Mouse (Mus musculus) CH12.LX (cell line): ENCODE measurements at regions not wholly inside any gene's neighbourhood (a gene's known extent, or its start where the extent isn't known, plus 50 kb on each side); places are given as distances from the start of the nearest gene placed in this dataset.
A peak's percentile ranks its signal among the peaks of the same experiment; 100 is the strongest.

ENCODE experiments used
- DNase-seq: peaks from one replicate; pipeline ENCODE4 v3.0.0-alpha.2; 2013; ENCODE audit errors: extremely low read depth
- H3K27ac ChIP-seq: 2 replicates; pipeline ENCODE4 v1.5.1; 2012; ENCODE audit warnings: low read depth, mild to moderate bottlenecking, control low read depth, moderate library complexity; ENCODE audit not compliant: insufficient read depth
- H3K27me3 ChIP-seq: replicated peaks from 2 replicates; pipeline ENCODE3; 2012; ENCODE audit warnings: inconsistent platforms
- H3K36me3 ChIP-seq, 2 experiments: replicated peaks in 1 of 2; 2 replicates each; pipeline versions ENCODE3 to v1.6.1; 2012; ENCODE audit warnings: inconsistent platforms in 1 of 2, low read length in 1 of 2, mild to moderate bottlenecking in 1 of 2, mixed read lengths in 1 of 2, moderate library complexity in 1 of 2; ENCODE audit not compliant: control insufficient read depth in 1 of 2, insufficient read depth in 1 of 2
- H3K4me1 ChIP-seq, 2 experiments: 2 replicates each; pipeline ENCODE4 v1.6.1; 2012; ENCODE audit warnings: inconsistent platforms in 1 of 2, moderate library complexity in 1 of 2; ENCODE audit not compliant: insufficient read depth in 2 of 2, control insufficient read depth in 1 of 2
- H3K4me2 ChIP-seq: 2 replicates; pipeline ENCODE4 v1.6.1; 2012; ENCODE audit warnings: low read depth, mild to moderate bottlenecking, control low read depth; ENCODE audit not compliant: poor library complexity, insufficient read depth, severe bottlenecking
- H3K4me3 ChIP-seq, 3 experiments: fragments of 150-350 bp in 1 of 3; sonication (generic) in 1 of 3; replicated peaks in 1 of 3; 2 replicates each; pipeline versions ENCODE3 to v1.5.1; 2011 to 2012; ENCODE audit warnings: low read depth in 2 of 3, low read length in 2 of 3, mild to moderate bottlenecking in 2 of 3, moderate library complexity in 2 of 3, control low read depth in 1 of 3, improper control_type of control experiment in 1 of 3, inconsistent platforms in 1 of 3, mixed read lengths in 1 of 3; ENCODE audit not compliant: poor library complexity in 1 of 3
- H3K79me2 ChIP-seq: replicated peaks from 2 replicates; pipeline ENCODE4 v1.6.1; 2012; ENCODE audit warnings: mild to moderate bottlenecking, moderate library complexity; ENCODE audit not compliant: control insufficient read depth, poor library complexity, insufficient read depth, severe bottlenecking; ENCODE audit errors: extremely low read depth
- H3K9ac ChIP-seq: 2 replicates; pipeline ENCODE4 v1.6.1; 2012; ENCODE audit warnings: low read depth, mild to moderate bottlenecking, control low read depth, moderate library complexity; ENCODE audit not compliant: insufficient read depth
- H3K9me3 ChIP-seq: replicated peaks from 2 replicates; pipeline ENCODE3; 2012; ENCODE audit warnings: low read length, inconsistent platforms, mixed read lengths
- CTCF ChIP-seq, 2 experiments: IDR thresholded peaks in 1 of 2; conservative IDR thresholded peaks in 1 of 2; 2 replicates each; pipeline ENCODE4 v1.5.1; 2011 to 2012; ENCODE audit warnings: low read depth in 2 of 2, low read length in 2 of 2, improper control_type of control experiment in 1 of 2, inconsistent platforms in 1 of 2, mild to moderate bottlenecking in 1 of 2, moderate library complexity in 1 of 2
- E2F4 ChIP-seq: IDR thresholded peaks from 2 replicates; pipeline ENCODE4 v1.6.1; 2011; ENCODE audit warnings: low read depth, low read length, improper control_type of control experiment; ENCODE audit not compliant: insufficient replicate concordance
- ELF1 ChIP-seq: IDR thresholded peaks from 2 replicates; pipeline ENCODE4 v1.6.1; 2014; ENCODE audit warnings: low read depth, mild to moderate bottlenecking, inconsistent platforms, low read length, improper control_type of control experiment
- ETS1 ChIP-seq: conservative IDR thresholded peaks from 2 replicates; pipeline ENCODE4 v1.6.1; 2012; ENCODE audit warnings: low read depth, mild to moderate bottlenecking, inconsistent platforms, low read length, improper control_type of control experiment, moderate library complexity
- GABPA ChIP-seq: IDR thresholded peaks from 2 replicates; pipeline ENCODE4 v1.6.1; 2012; ENCODE audit warnings: low read depth, low read length, improper control_type of control experiment, inconsistent platforms; ENCODE audit not compliant: insufficient replicate concordance
- IRF4 ChIP-seq: IDR thresholded peaks from 2 replicates; pipeline ENCODE4 v1.6.1; 2014; ENCODE audit warnings: low read depth, mild to moderate bottlenecking, inconsistent platforms, low read length, improper control_type of control experiment
- JUND ChIP-seq: conservative IDR thresholded peaks from 2 replicates; pipeline ENCODE4 v1.6.1; 2011; ENCODE audit warnings: low read depth, low read length, improper control_type of control experiment
- MEF2A ChIP-seq: IDR thresholded peaks from 2 replicates; pipeline ENCODE4 v1.6.1; 2014; ENCODE audit warnings: low read depth, mild to moderate bottlenecking, inconsistent platforms, low read length, improper control_type of control experiment, borderline replicate concordance
- MXI1 ChIP-seq: IDR thresholded peaks from 2 replicates; pipeline ENCODE4 v1.6.1; 2011; ENCODE audit warnings: mild to moderate bottlenecking, low read depth, low read length, improper control_type of control experiment
- PAX5 ChIP-seq: IDR thresholded peaks from 2 replicates; pipeline ENCODE4 v1.6.1; 2012; ENCODE audit warnings: low read length, inconsistent platforms, mixed read lengths
- RAD21 ChIP-seq: IDR thresholded peaks from 2 replicates; pipeline ENCODE4 v1.6.1; 2011; ENCODE audit warnings: low read depth, mild to moderate bottlenecking, low read length, improper control_type of control experiment, moderate library complexity
- RCOR1 ChIP-seq: conservative IDR thresholded peaks from 2 replicates; pipeline ENCODE4 v1.6.1; 2012; ENCODE audit warnings: low read depth, mild to moderate bottlenecking, inconsistent platforms, low read length, improper control_type of control experiment
- SIN3A ChIP-seq: IDR thresholded peaks from 2 replicates; pipeline ENCODE4 v1.6.1; 2012; ENCODE audit warnings: low read length, improper control_type of control experiment, inconsistent platforms
- SMC3 ChIP-seq: IDR thresholded peaks from 2 replicates; pipeline ENCODE4 v1.6.1; 2011; ENCODE audit warnings: low read depth, low read length, improper control_type of control experiment
- USF1 ChIP-seq: IDR thresholded peaks from 2 replicates; pipeline ENCODE4 v1.6.1; 2014; ENCODE audit warnings: low read depth, mild to moderate bottlenecking, inconsistent platforms, low read length, improper control_type of control experiment
- ZKSCAN1 ChIP-seq: IDR thresholded peaks from 2 replicates; pipeline ENCODE4 v1.6.1; 2012; ENCODE audit warnings: low read depth, inconsistent platforms, low read length, improper control_type of control experiment, borderline replicate concordance
- ZMIZ1 ChIP-seq: IDR thresholded peaks from 2 replicates; pipeline ENCODE4 v1.6.1; 2012; ENCODE audit warnings: low read depth, mild to moderate bottlenecking, inconsistent platforms, low read length, improper control_type of control experiment
- dilution Hi-C: fragments of 300-500 bp; cut with MboI; formaldehyde crosslinking; loops from 2 replicates; pipeline ENCODE4 v1.14.3; 2020; ENCODE audit warnings: low sequenced_read_pairs; ENCODE audit not compliant: extremely low pct_unique_long_range_greater_than_20kb, extremely low pct_ligation_motif_present
- in situ Hi-C: fragments of 300-500 bp; cut with MboI; formaldehyde crosslinking; loops from 3 replicates; pipeline ENCODE4 v1.14.3; 2019; ENCODE audit warnings: low sequenced_read_pairs, low pct_ligation_motif_present, low pct_unique_long_range_greater_than_20kb, mixed read lengths

GRCm38 (mm10) chr5:25599363-25599762 lies 83.5 kb downstream of the Cct8l1 start:
- Histone ChIP-seq H3K4me2 (no peak overlapping the region), H3K9ac (no peak overlapping the region), H3K27me3 (no peaks in the 10 kb centered on the region), H3K4me3 (no peak overlapping the region), H3K4me1 (no peaks in the 10 kb centered on the region), H3K27ac (no peak overlapping the region), H3K9me3 (no peaks in the 10 kb centered on the region), H3K79me2 (no peaks in the 10 kb centered on the region), H3K36me3 (no peaks in the 10 kb centered on the region)
- TF ChIP-seq ZKSCAN1 (no peak), SMC3 (no peak), IRF4 (no peak), MEF2A (no peak), MXI1 (no peak), GABPA (no peak), SIN3A (no peak), JUND (no peak), ZMIZ1 (no peak), ETS1 (no peak), E2F4 (no peak), RCOR1 (no peak)
- in situ Hi-C loops = no loop called here
- dilution Hi-C loops = no loop called here
- DNase-seq = no peak

DNA sequence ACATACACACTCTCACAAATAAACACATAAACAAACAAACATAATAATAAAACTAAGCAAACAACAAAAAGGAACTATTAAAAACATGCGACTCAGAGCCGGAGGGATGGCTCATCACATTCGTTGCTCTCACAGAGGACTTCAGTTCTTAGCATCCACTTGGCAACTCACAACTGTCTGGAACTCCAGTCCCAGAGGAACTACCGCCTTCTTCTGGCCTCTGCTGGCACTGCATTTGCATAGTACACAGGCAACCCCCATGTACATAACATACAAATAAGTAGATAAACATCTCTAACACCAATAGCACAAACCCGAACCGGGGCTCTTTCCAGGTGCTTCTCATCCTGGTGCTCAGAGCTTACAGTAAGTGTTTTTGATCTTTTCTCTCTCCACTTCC lies 81.9 kb downstream of the Cct8l1 start:
- H3K4me2 ChIP-seq = no peak overlapping the region
- H3K79me2 ChIP-seq = no peaks in the 10 kb centered on the region
- dilution Hi-C loops (no loop called here), in situ Hi-C loops (no loop called here)
- no peak for DNase-seq
- no peaks in the 10 kb centered on the region for H3K36me3 ChIP-seq
- H3K4me1 ChIP-seq = no peaks in the 10 kb centered on the region
- no peaks in the 10 kb centered on the region for H3K9me3 ChIP-seq
- 0 out of 4 replicates have a peak, but pooled peaks of 1 of the 2 experiments have one; percentile 16 for TF ChIP-seq CTCF (conservative IDR thresholded peaks at IDR 0.05 in 1 of 2, IDR thresholded peaks at IDR 0.05 in 1 of 2; ENCODE audit: low read depth in 2 of 2, low read length in 2 of 2)
- TF ChIP-seq IRF4 = no peak
- TF ChIP-seq USF1 = no peak
- TF ChIP-seq RAD21 = no peak; the same call in none of the 2 replicates
- TF ChIP-seq E2F4 = no peak
- no peak for TF ChIP-seq ELF1
- no peak for TF ChIP-seq PAX5
- no peak overlapping the region for H3K4me3 ChIP-seq
- H3K27me3 ChIP-seq = no peaks in the 10 kb centered on the region
- no peak overlapping the region for H3K27ac ChIP-seq
- no peak overlapping the region for H3K9ac ChIP-seq
